Mouse (Mus musculus): ENCODE measurements around the gene Mkrn2os. TPM values are rescaled to one million over a fixed set of nuclear protein-coding genes. Genes with fewer than 3 reads are reported as not detected.

The Mkrn2os gene
- total and polyA plus RNA-seq, 3 experiments, result not detected

- Histone ChIP-seq H3K27me3 (replicated peaks) (peaks cover 4% of the 10 kb centered on the region), H3K27ac (ENCODE audit: insufficient read depth, low read depth) (no peak overlapping the region), H3K79me2 (replicated peaks; ENCODE audit: control insufficient read depth, extremely low read depth, insufficient read depth, poor library complexity, severe bottlenecking) (no peaks in the 10 kb centered on the region), H3K4me3 (replicated peaks in 1 of 3; ENCODE audit: low read depth in 2 of 3, low read length in 2 of 3, poor library complexity in 1 of 3) (no peak overlapping the region), H3K9me3 (replicated peaks; ENCODE audit: low read length) (no peaks in the 10 kb centered on the region), H3K9ac (ENCODE audit: insufficient read depth, low read depth) (no peak overlapping the region), H3K4me2 (ENCODE audit: insufficient read depth, low read depth, poor library complexity, severe bottlenecking) (no peak overlapping the region), H3K36me3 (replicated peaks in 1 of 2; ENCODE audit: control insufficient read depth in 1 of 2, insufficient read depth in 1 of 2, low read length in 1 of 2) (no peaks in the 10 kb centered on the region), H3K4me1 (ENCODE audit: control insufficient read depth in 1 of 2, insufficient read depth in 2 of 2) (peaks cover 2 to 5% of the 10 kb centered on the region in 2 experiments; a peak in 2 of 4 replicates)
- TF ChIP-seq KAT2A (IDR thresholded peaks at IDR 0.05; ENCODE audit: insufficient replicate concordance, low read length) (no peak), JUN (IDR thresholded peaks at IDR 0.05; ENCODE audit: insufficient read depth, low read depth, low read length) (no peak)
- DNase-seq (ENCODE audit: extremely low read depth), result no peak
- in situ Hi-C loops (cut with MboI; ENCODE audit: low pct_ligation_motif_present, low pct_unique_long_range_greater_than_20kb, low sequenced_read_pairs) (no loop called here), dilution Hi-C loops (cut with MboI; ENCODE audit: extremely low pct_ligation_motif_present, extremely low pct_unique_long_range_greater_than_20kb, low sequenced_read_pairs) (no loop called here)
Observed at GRCm38 (mm10) chr6:115595667-115596066, 3.3 kb upstream of the Mkrn2os start.

GRCm38 (mm10) chr6:115594463-115594862, 2.1 kb upstream of the Mkrn2os start:
- Histone ChIP-seq H3K4me1 (ENCODE audit: control insufficient read depth in 1 of 2, insufficient read depth in 2 of 2) (peaks cover 2 to 5% of the 10 kb centered on the region in 2 experiments; a peak in 2 of 4 replicates), H3K9ac (ENCODE audit: insufficient read depth, low read depth) (no peak overlapping the region), H3K4me3 (replicated peaks in 1 of 3; ENCODE audit: low read depth in 2 of 3, low read length in 2 of 3, poor library complexity in 1 of 3) (no peak overlapping the region), H3K27ac (ENCODE audit: insufficient read depth, low read depth) (no peak overlapping the region), H3K9me3 (replicated peaks; ENCODE audit: low read length) (no peaks in the 10 kb centered on the region), H3K79me2 (replicated peaks; ENCODE audit: control insufficient read depth, extremely low read depth, insufficient read depth, poor library complexity, severe bottlenecking) (no peaks in the 10 kb centered on the region), H3K27me3 (replicated peaks) (peaks cover 4% of the 10 kb centered on the region), H3K36me3 (replicated peaks in 1 of 2; ENCODE audit: control insufficient read depth in 1 of 2, insufficient read depth in 1 of 2, low read length in 1 of 2) (no peaks in the 10 kb centered on the region), H3K4me2 (ENCODE audit: insufficient read depth, low read depth, poor library complexity, severe bottlenecking) (no peak overlapping the region)
- in situ Hi-C loops (cut with MboI; ENCODE audit: low pct_ligation_motif_present, low pct_unique_long_range_greater_than_20kb, low sequenced_read_pairs) (no loop called here), dilution Hi-C loops (cut with MboI; ENCODE audit: extremely low pct_ligation_motif_present, extremely low pct_unique_long_range_greater_than_20kb, low sequenced_read_pairs) (no loop called here)
- TF ChIP-seq ZNF384 (IDR thresholded peaks at IDR 0.05; ENCODE audit: low read depth, low read length) (no peak), ETS1 (conservative IDR thresholded peaks at IDR 0.05; ENCODE audit: low read depth, low read length) (no peak), UBTF (IDR thresholded peaks at IDR 0.05; ENCODE audit: low read depth, low read length) (no peak), GABPA (IDR thresholded peaks at IDR 0.05; ENCODE audit: insufficient replicate concordance, low read depth, low read length) (no peak), NRF1 (IDR thresholded peaks at IDR 0.05; ENCODE audit: low read depth, low read length) (no peak), JUND (conservative IDR thresholded peaks at IDR 0.05; ENCODE audit: low read depth, low read length) (no peak), MAFK (IDR thresholded peaks at IDR 0.05; ENCODE audit: insufficient replicate concordance, low read length) (no peak)
- no peak for DNase-seq (ENCODE audit: extremely low read depth)

GRCm38 (mm10) chr6:115593252-115593651, 876 bp upstream of the Mkrn2os start:
- in situ Hi-C loops (cut with MboI; ENCODE audit: low pct_ligation_motif_present, low pct_unique_long_range_greater_than_20kb, low sequenced_read_pairs) (no loop called here), dilution Hi-C loops (cut with MboI; ENCODE audit: extremely low pct_ligation_motif_present, extremely low pct_unique_long_range_greater_than_20kb, low sequenced_read_pairs) (no loop called here)
- peaks cover 2 to 5% of the 10 kb centered on the region in 2 experiments; a peak in 2 of 4 replicates for H3K4me1 ChIP-seq (ENCODE audit: control insufficient read depth in 1 of 2, insufficient read depth in 2 of 2)
- no peak for DNase-seq (ENCODE audit: extremely low read depth)
- no peak overlapping the region for H3K4me3 ChIP-seq (replicated peaks in 1 of 3; ENCODE audit: low read depth in 2 of 3, low read length in 2 of 3, poor library complexity in 1 of 3)
- H3K79me2 ChIP-seq (replicated peaks; ENCODE audit: control insufficient read depth, extremely low read depth, insufficient read depth, poor library complexity, severe bottlenecking), result no peaks in the 10 kb centered on the region
- H3K4me2 ChIP-seq (ENCODE audit: insufficient read depth, low read depth, poor library complexity, severe bottlenecking), result no peak overlapping the region
- peaks cover 4% of the 10 kb centered on the region for H3K27me3 ChIP-seq (replicated peaks)
- H3K9me3 ChIP-seq (replicated peaks; ENCODE audit: low read length), result no peaks in the 10 kb centered on the region
- no peaks in the 10 kb centered on the region for H3K36me3 ChIP-seq (replicated peaks in 1 of 2; ENCODE audit: control insufficient read depth in 1 of 2, insufficient read depth in 1 of 2, low read length in 1 of 2)
- no peak overlapping the region for H3K27ac ChIP-seq (ENCODE audit: insufficient read depth, low read depth)
- no peak for TF ChIP-seq UBTF (IDR thresholded peaks at IDR 0.05; ENCODE audit: low read depth, low read length)
- TF ChIP-seq ZMIZ1 (IDR thresholded peaks at IDR 0.05; ENCODE audit: low read depth, low read length), result no peak
- TF ChIP-seq MYC (IDR thresholded peaks at IDR 0.05; ENCODE audit: low read depth, low read length), result no peak
- no peak overlapping the region for H3K9ac ChIP-seq (ENCODE audit: insufficient read depth, low read depth)
